Mouse (Mus musculus): ENCODE measurements around the gene Suds3. TPM values are rescaled to one million over a fixed set of nuclear protein-coding genes. Genes with fewer than 3 reads are reported as not detected.

Gene Suds3
- polyA plus RNA-seq (2017; shearing (Covaris generic)) = 10 to 100 TPM; 11.5 to 12.3 TPM

- peak; percentile 61 for ATAC-seq
These were observed at the start of gene Suds3 for GRCm38 (mm10) chr5:117115836-117116366. TSS of gene Suds3 (minus strand) at chr5:117116113.

GRCm38 (mm10) chr5:117164923-117165322 lies 49.0 kb upstream of the Suds3 start:
- ATAC-seq = no peak

- ATAC-seq = no peak
These were observed 48.6 kb upstream of the Suds3 start for GRCm38 (mm10) chr5:117164516-117164915.

GRCm38 (mm10) chr5:117163790-117164189 lies 47.9 kb upstream of the Suds3 start:
- ATAC-seq = no peak

GRCm38 (mm10) chr5:117160499-117160898 lies 44.6 kb upstream of the Suds3 start:
- no peak for ATAC-seq

- no peak for ATAC-seq
These were observed 43.9 kb upstream of the Suds3 start for GRCm38 (mm10) chr5:117159805-117160291.

GRCm38 (mm10) chr5:117159326-117159725 lies 43.4 kb upstream of the Suds3 start:
- ATAC-seq = no peak

- ATAC-seq = peak; percentile 14
These were observed 42.6 kb upstream of the Suds3 start for GRCm38 (mm10) chr5:117158335-117159018.

GRCm38 (mm10) chr5:117153527-117154091 lies 37.7 kb upstream of the Suds3 start:
- no peak for ATAC-seq

- ATAC-seq = no peak
These were observed 37.0 kb upstream of the Suds3 start for GRCm38 (mm10) chr5:117152944-117153343.

GRCm38 (mm10) chr5:117150068-117150467 lies 34.2 kb upstream of the Suds3 start:
- no peak for ATAC-seq

- no peak for ATAC-seq
These were observed 33.4 kb upstream of the Suds3 start for GRCm38 (mm10) chr5:117149054-117149942.

GRCm38 (mm10) chr5:117147187-117148095 lies 31.5 kb upstream of the Suds3 start:
- no peak for ATAC-seq

GRCm38 (mm10) chr5:117146165-117146564 lies 30.3 kb upstream of the Suds3 start:
- ATAC-seq = no peak

GRCm38 (mm10) chr5:117143721-117144135 lies 27.8 kb upstream of the Suds3 start:
- peak; percentile 60 for ATAC-seq

- ATAC-seq = no peak
These were observed 24.5 kb upstream of the Suds3 start for GRCm38 (mm10) chr5:117140374-117140773.

- ATAC-seq = no peak
These were observed 23.9 kb upstream of the Suds3 start for GRCm38 (mm10) chr5:117139822-117140221.

GRCm38 (mm10) chr5:117138295-117138988 lies 22.5 kb upstream of the Suds3 start:
- ATAC-seq = peak; percentile 67

GRCm38 (mm10) chr5:117137594-117137993 lies 21.7 kb upstream of the Suds3 start:
- no peak for ATAC-seq

GRCm38 (mm10) chr5:117137011-117137410 lies 21.1 kb upstream of the Suds3 start:
- ATAC-seq = no peak

- no peak for ATAC-seq
These were observed 20.7 kb upstream of the Suds3 start for GRCm38 (mm10) chr5:117136570-117136969.
